Mouse (Mus musculus) layer of hippocampus, adult 11-12 months (tissue): Measurements from ENCODE around the gene Ankrd11.

ENCODE experiments used
- DNase-seq: peaks from one replicate; pipeline ENCODE4 v3.0.0; 2022; ENCODE audit warnings: low spot score

Ankrd11 gene

DNA sequence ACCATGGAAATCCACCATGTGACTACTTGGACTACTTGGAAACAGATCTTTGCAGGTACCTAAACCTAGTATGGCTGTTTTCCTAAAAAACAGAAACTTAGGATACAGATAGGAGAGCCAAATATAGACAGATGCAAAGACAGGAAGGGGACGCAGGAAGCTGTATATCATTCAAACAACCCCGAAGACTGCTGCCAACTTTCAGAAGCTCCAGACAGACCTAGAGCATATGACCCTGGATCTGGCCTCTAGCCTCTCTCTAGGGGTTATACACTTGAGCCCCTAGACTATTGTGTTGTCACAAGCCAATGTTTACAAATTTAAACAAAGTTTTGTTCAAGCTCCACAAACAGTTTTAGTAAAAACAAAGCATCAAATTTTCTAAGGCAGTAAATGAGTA is 80.6 kb downstream of the Ankrd11 start:
- DNase-seq = no peak

DNA sequence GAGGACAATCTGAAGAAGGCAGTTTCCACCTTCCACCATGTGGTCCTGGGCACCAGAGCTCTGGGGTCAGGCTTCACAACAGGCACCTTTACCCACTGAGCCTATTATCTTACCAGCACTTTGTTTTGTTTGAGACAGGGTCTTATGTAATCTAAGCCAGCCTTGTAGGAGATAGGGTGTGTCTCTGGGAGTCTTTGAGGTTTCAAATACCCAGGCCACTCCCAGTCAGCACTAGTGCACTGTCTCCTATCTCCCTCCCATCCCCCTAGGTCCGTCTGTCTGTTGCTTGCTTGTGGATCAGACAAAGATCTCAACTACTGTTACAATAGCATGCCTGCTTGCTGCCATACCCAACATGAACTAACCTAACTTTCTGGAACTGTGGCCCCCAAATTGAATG is 81.1 kb downstream of the Ankrd11 start:
- no peak for DNase-seq

DNA sequence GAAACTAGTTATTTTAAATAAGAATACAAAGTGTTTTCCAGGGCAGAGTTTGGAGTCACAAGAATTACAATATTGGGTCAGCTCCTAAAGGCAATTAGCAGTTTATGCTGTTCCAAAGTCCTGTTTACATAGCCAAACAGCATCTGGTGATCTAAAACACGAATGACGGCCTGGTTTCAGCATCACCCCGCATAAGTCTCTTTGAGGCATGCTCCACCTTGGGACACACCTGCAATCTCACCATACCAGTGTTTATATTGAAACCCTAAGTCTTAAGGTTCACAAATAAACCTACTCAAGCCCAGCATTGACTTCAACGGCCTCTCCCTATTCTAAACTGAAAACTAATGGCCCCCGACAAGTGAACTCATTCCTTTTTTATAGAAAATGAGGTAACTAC is 81.8 kb downstream of the Ankrd11 start:
- no peak for DNase-seq

DNA sequence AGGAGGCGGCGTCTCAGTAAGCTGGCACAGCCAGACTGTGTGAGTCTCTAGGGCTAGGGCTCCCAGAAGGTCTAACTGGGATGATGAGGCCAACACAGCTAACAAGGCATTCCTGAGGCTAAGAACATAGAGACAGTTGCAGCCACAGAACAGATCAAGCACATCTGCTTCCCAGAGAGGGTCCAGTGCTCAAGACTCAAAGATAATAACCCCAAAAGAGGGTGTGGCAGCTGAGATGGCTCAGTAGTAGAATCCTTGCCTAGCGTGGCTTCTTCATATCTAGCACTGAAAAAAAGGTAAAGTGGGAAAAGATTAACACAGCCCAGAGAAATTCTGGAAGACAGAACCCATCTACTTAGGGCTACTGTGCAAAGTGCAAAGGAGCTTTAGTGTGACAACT is 86.1 kb downstream of the Ankrd11 start:
- DNase-seq = no peak

DNA sequence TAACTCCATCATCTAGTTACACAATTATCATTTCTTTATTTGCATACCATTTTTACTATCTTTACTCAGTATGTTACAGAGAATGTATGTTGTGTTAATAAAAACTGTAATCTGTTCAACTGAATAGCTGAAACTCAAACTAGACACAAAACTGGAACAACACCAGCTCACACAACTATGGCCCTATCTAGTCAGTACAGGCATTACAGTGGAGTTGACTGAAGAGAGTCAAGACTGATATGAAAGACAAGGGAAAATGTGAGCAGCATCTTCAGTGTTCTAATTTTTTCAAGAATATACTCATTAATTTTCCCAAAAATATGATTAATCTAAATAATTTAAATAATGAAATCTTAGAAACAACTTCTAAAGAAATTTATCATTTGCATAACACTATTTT is 86.9 kb downstream of the Ankrd11 start:
- no peak for DNase-seq

DNA sequence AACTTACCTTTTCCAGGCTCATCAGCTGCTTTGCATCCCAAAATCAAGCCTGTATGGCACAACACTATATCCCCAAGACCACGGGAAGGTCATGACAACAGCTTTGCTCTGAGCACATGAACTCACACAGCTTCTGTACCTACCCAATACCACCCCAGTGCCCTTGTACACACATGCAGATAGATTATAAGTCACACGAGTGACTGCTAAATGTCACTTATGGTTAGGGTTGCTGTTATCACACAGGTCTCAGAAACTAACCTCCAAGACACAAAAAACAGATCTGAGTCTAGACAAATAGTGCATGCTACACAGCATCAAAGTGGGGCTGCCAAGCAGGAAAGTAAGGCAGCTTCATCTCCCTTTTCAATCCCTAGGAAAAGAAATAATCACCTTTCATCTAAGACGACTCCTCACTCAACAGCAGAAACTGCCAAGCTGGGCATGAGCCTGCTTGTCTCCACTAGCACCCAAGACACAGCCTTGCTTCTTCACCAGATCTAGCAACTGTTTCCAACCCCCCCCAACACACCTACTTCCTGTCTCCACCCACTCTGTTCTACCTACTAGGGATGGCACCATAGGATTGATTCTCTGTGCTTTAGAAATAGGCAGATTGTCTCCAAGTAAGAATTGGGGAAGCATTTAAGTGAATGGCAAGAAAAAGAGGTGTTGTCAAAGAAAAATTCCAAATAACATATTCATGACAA is 87.8 kb downstream of the Ankrd11 start:
- DNase-seq = no peak

DNA sequence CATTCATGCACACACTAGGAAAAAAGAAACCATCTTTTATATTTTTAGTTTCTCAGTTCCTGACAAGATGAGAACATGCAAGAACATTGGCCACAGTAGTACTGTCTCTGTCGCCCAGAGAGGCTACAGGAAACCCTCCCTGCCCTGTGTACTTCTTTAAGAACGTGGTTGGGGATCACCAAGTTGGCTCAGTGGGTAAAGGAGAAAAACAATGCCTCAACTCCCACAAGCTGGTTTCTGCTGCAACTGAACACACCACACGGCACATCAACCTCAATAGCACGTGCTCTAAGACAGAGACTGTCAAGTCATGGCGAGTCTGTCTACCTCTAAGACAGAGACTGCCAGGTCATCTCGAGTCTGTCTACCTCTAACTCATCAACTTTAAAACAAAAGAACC is 89.0 kb downstream of the Ankrd11 start:
- DNase-seq = no peak

DNA sequence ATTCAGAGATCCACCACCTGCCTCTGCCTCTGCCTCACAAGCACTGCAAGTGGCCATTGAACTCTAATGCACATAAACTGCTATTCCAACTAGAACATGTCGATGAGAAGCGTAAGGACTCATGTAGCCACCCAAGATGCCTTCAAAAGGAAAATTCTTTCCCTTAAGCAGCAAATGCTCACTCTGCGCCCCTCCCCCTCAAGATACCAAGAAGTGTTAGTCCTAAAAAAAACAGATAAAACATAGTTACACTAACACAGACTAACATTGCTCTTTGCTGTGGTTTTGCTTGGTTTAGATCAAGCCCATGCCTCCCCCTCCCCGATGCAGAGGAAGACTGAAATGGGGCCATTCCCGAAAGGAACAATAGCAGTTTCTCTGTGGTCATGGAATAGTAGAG is 90.6 kb downstream of the Ankrd11 start:
- DNase-seq = no peak

DNA sequence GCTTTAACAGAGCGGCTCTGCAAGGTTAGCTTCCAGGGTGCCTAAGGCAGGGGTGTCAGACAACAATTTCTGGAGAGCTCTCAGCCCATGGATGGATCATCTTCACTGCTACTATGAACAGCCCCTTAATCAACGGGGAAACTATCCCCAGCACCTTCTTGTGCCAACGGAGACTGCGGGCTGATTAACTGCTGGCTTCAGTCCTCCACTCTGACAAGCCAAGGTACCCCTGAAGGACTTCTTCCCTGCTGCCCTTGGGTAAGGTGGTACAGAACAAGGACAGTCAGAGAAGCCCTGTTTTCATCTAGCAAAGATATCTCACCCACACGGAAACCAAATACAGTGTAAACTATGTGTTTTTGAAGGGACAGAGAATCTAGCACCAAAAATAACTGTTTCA is 92.4 kb downstream of the Ankrd11 start:
- no peak for DNase-seq

DNA sequence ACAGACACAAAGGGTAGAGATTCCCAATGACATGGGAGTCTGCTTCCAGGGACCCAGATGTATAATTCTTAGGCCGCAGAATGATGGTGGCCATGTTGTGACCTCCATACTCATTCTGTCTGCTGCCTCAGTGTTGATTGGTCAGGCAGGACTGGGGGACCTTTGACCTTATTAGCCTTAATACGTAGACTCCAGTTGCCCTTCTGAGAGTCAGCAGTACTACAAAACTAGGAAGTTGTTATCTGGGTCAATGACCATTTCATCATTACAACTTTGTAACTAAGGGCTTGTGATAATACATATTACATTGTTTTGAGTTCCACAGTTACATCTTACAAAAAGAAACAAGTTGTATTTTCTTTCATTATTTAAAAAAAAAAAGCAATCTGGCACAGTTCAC is 96.3 kb downstream of the Ankrd11 start:
- DNase-seq = no peak

DNA sequence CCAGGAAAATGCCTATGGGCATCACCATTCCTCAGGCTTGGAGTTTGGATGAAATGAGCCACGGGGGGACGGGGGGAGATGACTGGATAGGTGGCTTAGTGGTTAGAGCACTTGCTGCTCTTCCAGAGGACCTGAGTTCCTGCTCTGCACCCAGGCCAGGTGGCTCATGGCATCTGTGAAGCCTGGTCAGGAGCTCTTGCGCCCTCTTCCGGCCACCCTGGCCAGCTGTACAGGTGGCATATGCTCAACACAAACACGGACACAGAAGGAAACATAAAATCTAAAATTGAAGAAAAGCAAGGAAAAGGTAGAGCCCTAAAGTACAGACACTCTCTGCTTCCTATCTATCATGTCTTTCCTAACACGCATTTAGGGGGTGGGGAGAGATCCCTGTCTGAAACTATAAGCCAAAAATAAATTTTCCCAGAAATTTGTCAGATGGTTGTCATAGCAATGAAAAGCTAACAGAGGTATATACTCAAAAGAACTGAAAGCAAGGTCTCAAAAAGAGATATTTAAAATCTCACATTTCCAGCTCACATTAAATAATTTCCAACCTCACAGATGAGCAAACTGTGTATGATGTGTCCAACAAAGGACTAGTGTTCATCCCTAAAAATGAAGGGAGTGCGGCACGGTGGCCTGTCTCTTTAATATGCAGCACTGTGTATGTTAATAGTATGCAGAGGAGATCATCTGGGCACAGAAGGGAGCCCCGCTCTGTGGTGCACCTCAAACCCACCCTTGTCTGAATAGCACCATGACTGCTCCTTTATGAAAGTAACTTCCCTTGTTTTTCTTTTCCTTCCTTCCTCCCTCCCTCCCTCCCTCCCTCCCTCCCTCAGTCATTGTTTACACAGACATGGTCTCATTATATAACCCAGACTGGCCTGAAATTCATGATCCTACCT is 99.0 kb downstream of the Ankrd11 start:
- DNase-seq = no peak

DNA sequence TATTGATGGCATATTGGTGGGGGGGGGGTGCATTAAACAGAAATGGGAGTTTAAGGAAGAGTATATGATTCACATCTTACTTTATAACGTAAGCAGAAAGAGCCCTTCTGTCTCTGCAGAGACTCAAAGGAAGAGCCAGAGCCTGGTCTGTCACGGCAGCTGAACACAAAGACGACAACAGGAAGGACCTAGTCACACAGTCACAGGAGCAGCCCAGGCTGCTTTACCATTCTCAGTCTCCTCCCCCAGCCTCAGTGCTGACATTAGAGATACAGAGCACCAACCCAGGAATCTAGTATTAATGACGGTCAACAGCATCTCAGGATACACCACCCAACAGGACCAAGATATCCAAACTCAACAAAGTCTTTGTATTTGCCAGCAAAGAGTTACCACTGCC is 103.5 kb downstream of the Ankrd11 start:
- DNase-seq = no peak

DNA sequence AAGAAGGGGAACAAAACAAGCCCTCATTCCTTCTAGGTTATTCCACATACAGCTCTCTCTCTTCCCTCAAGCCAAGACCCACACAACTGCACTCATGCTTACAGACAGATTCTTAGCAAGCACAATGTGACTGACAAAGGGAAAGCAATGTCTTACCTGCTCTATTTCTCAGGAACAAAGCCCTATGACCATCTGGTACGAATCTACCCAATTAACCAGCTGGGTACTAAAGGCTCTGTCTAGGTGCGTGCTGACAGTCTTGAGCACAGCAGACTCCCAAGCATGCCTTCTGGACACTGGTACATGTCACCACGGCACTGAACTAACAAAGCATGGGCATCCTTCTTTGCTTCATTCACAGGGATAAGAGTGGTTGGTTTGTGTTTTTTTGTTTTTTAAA is 103.9 kb downstream of the Ankrd11 start:
- no peak for DNase-seq

DNA sequence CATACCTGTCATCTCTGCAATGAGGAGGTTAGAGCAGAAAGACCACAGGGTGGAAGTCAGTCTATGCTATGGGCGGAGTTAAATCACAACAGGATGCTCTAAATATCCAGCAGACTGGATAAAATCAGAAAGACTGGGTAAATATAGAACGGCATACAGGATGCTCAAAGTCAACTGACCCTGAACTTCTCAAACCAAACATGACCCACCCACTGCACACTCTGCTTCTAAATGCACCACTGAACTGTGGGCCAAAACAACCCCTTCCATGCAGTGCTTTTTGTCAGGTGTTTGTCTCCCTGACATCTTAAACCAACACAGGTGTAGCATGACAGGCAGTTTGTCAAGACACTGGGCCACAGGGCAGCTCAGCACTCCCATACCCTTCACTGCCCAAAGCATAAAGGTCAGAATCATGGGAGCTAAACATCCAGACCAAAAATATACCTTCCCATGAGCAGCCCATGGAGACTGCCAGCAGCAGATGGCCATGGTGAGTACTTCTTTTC is 104.5 kb downstream of the Ankrd11 start:
- DNase-seq = no peak

DNA sequence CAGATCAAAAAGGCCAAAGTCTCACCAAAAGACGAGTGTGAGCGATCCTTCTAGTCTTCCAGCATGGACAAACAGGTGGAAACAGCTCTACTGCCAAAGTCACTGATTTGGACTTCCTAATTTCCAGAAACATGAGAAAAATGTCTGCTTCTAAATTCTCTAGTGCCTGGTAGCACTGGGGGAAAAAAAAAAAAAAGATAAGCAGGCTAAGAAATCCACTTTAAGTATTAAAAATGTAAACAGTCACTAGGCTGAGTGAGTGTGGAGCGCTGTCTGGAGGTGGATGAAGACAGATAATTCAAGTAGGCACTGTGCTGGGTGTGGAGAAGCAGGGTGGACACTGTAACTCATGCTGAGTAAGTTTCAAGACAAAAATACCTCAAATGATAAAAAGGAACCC is 106.2 kb downstream of the Ankrd11 start:
- no peak for DNase-seq

DNA sequence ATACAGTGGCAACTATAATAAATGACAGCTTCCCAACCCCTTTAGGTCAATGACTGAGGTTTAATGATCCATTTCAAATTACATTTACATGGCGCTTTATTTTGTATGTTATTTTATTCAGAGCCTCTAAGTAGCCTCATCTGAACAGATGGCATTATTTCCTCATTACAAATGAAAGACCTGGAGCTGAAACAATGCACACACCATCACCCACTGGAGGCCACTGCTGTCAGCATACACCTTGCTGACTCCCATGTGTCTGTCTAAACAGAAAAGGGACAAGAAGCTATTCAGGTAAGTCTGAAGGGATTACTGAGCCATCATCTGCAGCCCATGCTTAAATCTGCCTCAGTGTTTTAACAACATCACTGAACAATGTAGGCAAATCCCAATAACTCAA is 107.0 kb downstream of the Ankrd11 start:
- DNase-seq = no peak

DNA sequence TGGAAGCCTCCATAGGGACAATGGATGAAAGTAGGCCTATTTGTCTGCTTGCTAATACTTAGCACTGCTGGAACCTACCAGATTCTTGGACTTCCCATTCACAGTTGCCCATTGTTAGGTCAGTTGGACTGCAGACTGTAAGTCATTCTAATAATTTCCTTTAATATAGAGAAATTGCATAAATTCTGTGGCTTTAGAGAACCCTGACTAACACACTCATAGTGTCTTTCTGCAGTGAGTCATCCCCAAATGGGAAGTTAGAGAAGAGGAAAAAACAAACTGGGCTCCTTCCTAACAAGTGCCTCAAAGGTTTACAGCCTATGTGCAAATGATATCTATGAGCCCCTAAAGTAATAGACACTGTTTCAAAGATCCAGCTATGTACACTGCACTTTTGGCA is 108.1 kb downstream of the Ankrd11 start:
- DNase-seq = no peak

DNA sequence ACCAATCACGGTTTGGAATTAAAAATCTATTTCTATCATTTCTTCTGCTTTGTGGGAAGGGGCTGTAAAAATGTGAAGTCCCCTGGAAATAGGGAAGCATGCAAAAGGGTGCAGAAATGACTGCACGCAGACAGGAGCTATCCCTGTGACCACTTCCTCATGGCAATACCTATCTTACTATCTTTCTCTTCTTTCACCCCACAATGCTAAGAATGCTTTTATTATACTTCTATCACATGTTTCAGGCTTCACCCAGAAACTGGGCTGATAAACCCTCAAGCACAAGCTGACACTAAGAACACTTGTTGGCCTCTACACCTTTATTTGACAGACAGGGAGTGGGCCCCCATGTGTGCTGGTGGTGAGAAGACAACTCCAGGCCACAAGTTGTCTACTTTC is 109.5 kb downstream of the Ankrd11 start:
- no peak for DNase-seq

DNA sequence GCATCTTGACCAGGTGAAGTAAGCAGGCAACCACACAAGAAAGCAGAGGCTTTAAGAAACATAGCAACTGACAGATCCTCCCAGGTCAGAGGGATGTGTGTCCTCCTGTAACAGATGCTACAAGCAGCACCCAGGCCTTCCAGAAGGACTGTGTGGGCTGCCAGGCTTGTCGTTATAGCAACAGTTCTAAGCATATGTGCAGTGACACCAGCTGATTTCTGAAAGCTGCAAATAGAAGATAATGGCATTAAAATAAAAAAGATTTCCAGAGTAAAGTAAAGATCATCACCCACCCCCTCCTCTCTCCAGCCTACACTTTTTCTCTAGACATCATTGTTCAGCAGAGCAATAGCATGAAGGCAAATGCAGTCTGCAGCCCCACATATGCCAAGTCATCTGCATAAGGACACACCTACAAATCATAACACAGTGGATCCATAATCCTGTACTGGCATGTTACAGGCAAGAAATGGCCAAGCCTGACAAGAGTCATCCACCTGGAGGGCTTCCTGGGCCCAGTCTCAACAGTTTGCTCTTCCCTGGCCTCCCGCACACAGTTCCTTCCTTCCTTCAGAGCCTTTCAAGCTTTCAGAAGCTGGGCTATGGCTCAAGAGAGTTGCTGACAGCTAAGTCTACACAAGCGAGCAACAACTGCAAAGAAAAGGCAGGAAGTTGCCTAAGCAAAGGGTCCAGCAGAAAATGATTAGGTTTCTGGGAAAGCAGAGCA is 110.1 kb downstream of the Ankrd11 start:
- DNase-seq = peak; percentile 88

DNA sequence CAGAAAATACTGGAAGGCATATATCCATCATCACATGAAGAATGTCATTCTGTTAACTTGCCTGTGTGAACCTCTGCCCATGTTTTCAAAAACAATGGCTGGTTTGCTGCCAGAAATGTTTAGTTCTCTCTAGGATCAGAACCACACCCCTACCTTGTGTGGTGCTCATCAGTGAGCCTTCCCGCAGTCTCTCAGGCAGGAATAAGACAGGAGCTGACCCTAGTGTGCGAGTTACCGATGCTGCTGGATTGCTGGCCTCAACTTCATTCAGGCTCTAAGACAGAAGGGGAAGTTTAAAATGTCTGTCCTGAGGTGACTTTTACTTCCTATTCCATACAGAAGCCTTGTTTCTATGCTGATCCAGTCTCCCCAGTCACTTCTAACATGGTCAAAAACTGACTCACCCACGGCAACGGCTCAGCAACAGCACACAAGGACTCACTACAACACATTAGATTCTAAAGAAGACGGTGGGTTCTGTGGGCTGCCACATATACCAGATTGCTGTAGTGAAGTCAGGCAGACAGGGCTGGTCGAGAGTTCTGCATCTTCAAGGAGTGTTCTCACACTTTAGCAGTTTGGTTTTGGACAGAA is 113.3 kb downstream of the Ankrd11 start:
- DNase-seq = no peak

DNA sequence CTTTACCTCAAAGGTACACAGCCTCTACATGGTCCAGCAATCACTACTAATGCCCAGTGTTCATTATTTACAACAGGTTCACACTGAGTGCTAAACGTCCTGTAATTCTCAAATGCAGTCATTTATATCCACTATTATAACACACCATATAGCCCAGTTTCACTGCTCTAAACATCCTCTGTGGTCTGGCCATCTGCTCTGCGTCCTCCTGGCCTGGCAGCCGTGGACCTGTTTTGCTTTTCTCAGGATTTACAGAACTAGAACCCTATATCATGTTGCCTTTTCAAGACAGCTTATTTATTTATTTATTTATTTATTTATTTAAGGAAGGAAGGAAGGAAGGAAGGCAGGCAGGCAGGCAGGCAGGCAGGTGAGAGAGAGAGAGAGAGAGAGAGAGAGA is 114.2 kb downstream of the Ankrd11 start:
- no peak for DNase-seq

DNA sequence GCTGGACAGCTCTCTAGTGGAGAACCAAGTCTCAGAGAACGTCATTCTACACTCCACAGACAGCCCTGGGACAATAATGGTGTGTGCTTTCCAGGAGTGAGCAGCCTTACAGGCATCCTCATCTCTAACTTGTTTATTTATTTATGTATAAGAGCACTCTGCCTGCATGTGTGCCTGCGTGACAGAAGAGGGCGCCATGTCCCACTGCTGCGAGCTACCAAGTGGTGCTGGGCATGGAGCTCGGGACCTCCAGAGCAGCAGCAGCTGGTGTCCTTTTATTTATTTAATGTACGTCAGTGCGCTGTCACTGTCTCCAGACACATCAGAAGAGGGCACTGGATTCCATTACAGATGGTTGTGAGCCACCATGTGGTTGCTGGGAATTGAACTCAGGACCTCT is 115.3 kb downstream of the Ankrd11 start:
- DNase-seq = no peak
